Comparison of ENCODE assay signal across 11 mouse cellular contexts in genomic region chr6:94684844-94685557, GRCm38 (mm10). TPM values are rescaled to one million over a fixed set of nuclear protein-coding genes. Genes with fewer than 3 reads are reported as not detected.
DNase-seq lines count a peak whose midpoint lies in the region; ATAC-seq lines count a peak whose summit lies in the region.
"Had no signal": no experiment of that assay in that cellular context is flagged by ENCODE, and none has a peak within 500 bp of the region (broad histone marks: within the 10 kb centered on the region; RNA-seq: fewer than 3 reads in every experiment).

No protein-coding gene starts in this region.

- H3K9me3 ChIP-seq in heart, embryonic 10.5 days = no peaks in the 10 kb centered on the region
- H3K9me3 ChIP-seq in heart, embryonic 12.5 days (replicated peaks) = no peaks in the 10 kb centered on the region
- H3K9me3 ChIP-seq in liver, embryonic 13.5 days (replicated peaks) = no peaks in the 10 kb centered on the region

- 23% methylated on average over 13 of the region's 13 CpGs for WGBS in heart, embryonic 10.5 days
- WGBS in heart, embryonic 12.5 days = 20% methylated on average over 13 of the region's 13 CpGs
- WGBS in liver, embryonic 13.5 days (ENCODE audit: insufficient replicate concordance) = 41% methylated on average over 13 of the region's 13 CpGs

- peaks cover 71% of the 10 kb centered on the region for H3K4me1 ChIP-seq in heart, embryonic 10.5 days
- peaks cover 79% of the 10 kb centered on the region for H3K4me1 ChIP-seq in heart, embryonic 12.5 days (replicated peaks)
- peaks cover 77% of the 10 kb centered on the region for H3K4me1 ChIP-seq in liver, embryonic 13.5 days (replicated peaks)

- 0 out of 2 replicates have a peak, but pooled peaks have one; percentile 36 for ATAC-seq in heart, embryonic 12.5 days (ENCODE audit: insufficient number of reproducible peaks, low FRiP score)
- no peak; the same call in 1 of the 2 replicates for ATAC-seq in liver, embryonic 13.5 days (ENCODE audit: low read depth)
- ATAC-seq: Patski had no signal

- 0 out of 2 replicates have a peak overlapping the region, but pooled peaks have one; percentile 19 for H3K27ac ChIP-seq in heart, embryonic 10.5 days
- H3K27ac ChIP-seq in heart, embryonic 12.5 days (ENCODE audit: poor library complexity, severe bottlenecking) = no peak overlapping the region
- 0 out of 2 replicates have a peak overlapping the region, but pooled peaks have one; percentile 58 for H3K27ac ChIP-seq in liver, embryonic 13.5 days

- no peaks in the 10 kb centered on the region for H3K36me3 ChIP-seq in heart, embryonic 10.5 days
- no peaks in the 10 kb centered on the region for H3K36me3 ChIP-seq in heart, embryonic 12.5 days
- H3K36me3 ChIP-seq in liver, embryonic 13.5 days = no peaks in the 10 kb centered on the region

- H3K27me3 ChIP-seq in heart, embryonic 10.5 days (ENCODE audit: insufficient read depth, poor library complexity, severe bottlenecking) = no peaks in the 10 kb centered on the region
- H3K27me3 ChIP-seq in heart, embryonic 12.5 days (replicated peaks) = no peaks in the 10 kb centered on the region
- H3K27me3 ChIP-seq in liver, embryonic 13.5 days = peaks cover 6% of the 10 kb centered on the region; the same call in 1 of the 2 replicates
- H3K27me3 ChIP-seq: Patski had no signal

- intact Hi-C loops in left cerebral cortex, postnatal 4 days (cut with DNase I) = no loop called here

- no peak for DNase-seq in heart, embryonic 10.5 days (ENCODE audit: low spot score)
- DNase-seq in heart, postnatal 4 days = no peak
- peak; percentile 84 for DNase-seq in R1 (ENCODE audit: low read depth, low spot score)
- no peak for DNase-seq in liver, embryonic 13.5 days
- DNase-seq in left cerebral cortex, postnatal 4 days = no peak
- DNase-seq in lung, postnatal 25 days (ENCODE audit: low spot score) = no peak
- no peak for DNase-seq in layer of hippocampus, adult 9-10 months (ENCODE audit: low spot score)
- DNase-seq: gastrocnemius, postnatal 10 days; lung, adult 18-20 months had no signal

- H3K4me2 ChIP-seq in heart, embryonic 12.5 days = peak overlapping the region; percentile 50
- no peak overlapping the region for H3K4me2 ChIP-seq in liver, embryonic 13.5 days

- H3K9ac ChIP-seq in heart, embryonic 12.5 days = no peak overlapping the region
- no peak overlapping the region for H3K9ac ChIP-seq in liver, embryonic 13.5 days

- H3K4me3 ChIP-seq in heart, embryonic 10.5 days = peak overlapping the region; percentile 18; the same call in 1 of the 2 replicates
- no peak overlapping the region for H3K4me3 ChIP-seq in heart, embryonic 12.5 days
- no peak overlapping the region for H3K4me3 ChIP-seq in liver, embryonic 13.5 days (replicated peaks)

RNA-seq across cellular contexts. Expression of gene Lrig1, which starts 15.0 kb away (rescaled TPM):
- polyA plus RNA-seq in heart, embryonic 10.5 days (2016; fragmentation: Nextera tagmentation; extraction: Ambion mirVana) = 9.7 and 11.8 TPM in 2 replicates
- total RNA-seq in heart, postnatal 4 days (2021) = 10 to 100 TPM; 25.0 to 26.9 TPM
- 14.6 and 16.5 TPM in 2 replicates for polyA plus RNA-seq in heart, embryonic 12.5 days (2016; fragmentation: Nextera tagmentation; extraction: Ambion mirVana)
- polyA plus RNA-seq in liver, embryonic 13.5 days (2015; fragmentation: Nextera tagmentation; extraction: Ambion mirVana) = 1.5 and 1.6 TPM in 2 replicates
- total RNA-seq in left cerebral cortex, postnatal 4 days (2021) = 10 to 100 TPM; 28.3 to 32.8 TPM
